Mouse (Mus musculus) lung, postnatal 0 days (tissue): Measurements from ENCODE around the gene Tm4sf19. TPM values are rescaled to one million over a fixed set of nuclear protein-coding genes. Genes with fewer than 3 reads are reported as not detected.

Experiments used
- ATAC-seq: fragments of 200-750 bp; cut with Nextera tagmentation; 2 replicates; pipeline ENCODE4 v1.8.0; 2017; ENCODE audit warnings: moderate library complexity
- DNase-seq: peaks from one replicate; pipeline ENCODE4 v3.0.0-alpha.2; 2016; ENCODE audit warnings: low spot score
- H3K27ac ChIP-seq: fragments of 300-500 bp; sonication (generic); 2 replicates; pipeline ENCODE4 v1.5.1; 2014; ENCODE audit warnings: antibody characterized with exemption, mild to moderate bottlenecking, low read length, mixed read lengths
- H3K27me3 ChIP-seq: fragments of 300-500 bp; sonication (generic); replicated peaks from 2 replicates; pipeline ENCODE4 v1.6.1; 2014; ENCODE audit warnings: low read length, mixed read lengths; ENCODE audit not compliant: insufficient read depth
- H3K36me3 ChIP-seq: fragments of 300-500 bp; sonication (generic); 2 replicates; pipeline ENCODE4 v1.6.1; 2014; ENCODE audit warnings: low read length, mixed read lengths; ENCODE audit not compliant: insufficient read depth
- H3K4me1 ChIP-seq: fragments of 300-500 bp; sonication (generic); 2 replicates; pipeline ENCODE4 v1.6.1; 2014; ENCODE audit warnings: antibody characterized with exemption, low read depth, low read length, mixed read lengths; ENCODE audit not compliant: insufficient read depth
- H3K4me2 ChIP-seq: fragments of 300-500 bp; sonication (generic); replicated peaks from 2 replicates; pipeline ENCODE4 v1.6.1; 2014; ENCODE audit warnings: low read depth, mild to moderate bottlenecking, low read length, moderate library complexity, mixed read lengths
- H3K4me3 ChIP-seq: fragments of 300-500 bp; sonication (generic); 2 replicates; pipeline ENCODE4 v1.5.1; 2014; ENCODE audit warnings: low read depth, low read length
- H3K9ac ChIP-seq: fragments of 300-500 bp; sonication (generic); replicated peaks from 2 replicates; pipeline ENCODE4 v1.6.1; 2014; ENCODE audit warnings: low read depth, mild to moderate bottlenecking
- H3K9me3 ChIP-seq: fragments of 300-500 bp; sonication (generic); 2 replicates; pipeline ENCODE4 v1.6.1; 2016; ENCODE audit warnings: low read length, mixed read lengths
- CTCF ChIP-seq: IDR thresholded peaks from 2 replicates; pipeline ENCODE4 v1.5.1; 2016; ENCODE audit warnings: antibody characterized with exemption, mild to moderate bottlenecking
- EP300 ChIP-seq: IDR thresholded peaks from 2 replicates; pipeline ENCODE4 v1.6.1; 2016; ENCODE audit warnings: antibody characterized with exemption, mild to moderate bottlenecking, control low read depth
- WGBS: fragments of 180-500 bp; shearing (Covaris S2); extraction: QIAGEN DNeasy Blood & Tissue Kit; methylation state at CpG from one replicate; pipeline ENCODE4 v1.1.7; 2014; 5-methylcytosine and 5-hydroxymethylcytosine counted together
- polyA plus RNA-seq: library from polyadenylated mRNA; unstranded; fragments of >200 nt; fragmentation: Nextera tagmentation; extraction: Ambion mirVana; gene quantifications from 2 replicates; pipeline ENCODE4 v1.2.1, GENCODE M21; 2015

The Tm4sf19 gene
- not detected in 2 replicates for polyA plus RNA-seq

DNA sequence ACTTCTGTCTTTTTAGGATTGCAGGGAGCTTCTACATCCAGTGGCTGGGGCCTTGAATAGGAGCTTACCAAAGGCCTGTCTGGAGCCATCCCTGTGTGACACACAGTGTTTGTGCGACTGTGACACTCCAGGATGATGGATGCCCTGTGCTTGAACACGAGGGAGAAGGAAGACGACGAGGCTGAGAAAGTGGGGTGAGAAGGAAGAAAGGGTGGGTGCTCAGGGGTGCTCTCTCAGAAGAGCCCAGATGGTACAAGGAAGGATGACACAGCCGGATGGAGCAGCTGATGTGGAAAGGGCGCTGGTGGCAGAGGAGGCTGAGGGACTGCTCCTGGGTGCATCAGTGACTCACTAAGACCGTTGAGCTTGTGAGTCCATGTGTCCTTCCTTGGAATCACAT is at the start of gene Tm4sf19:
Gene Tm4sf19, plus strand, starts transcription at position 240 of the 400 bp plus-strand sequence.
- H3K4me1 ChIP-seq, result no peaks in the 10 kb centered on the region
- DNase-seq (no peak), ATAC-seq (no peak)
- no peaks in the 10 kb centered on the region for H3K36me3 ChIP-seq
- 65% methylated on average over 7 of the region's 7 CpGs for WGBS
- H3K4me2 ChIP-seq, result no peak within 1 kb of the TSS
- no peak within 1 kb of the TSS for H3K27ac ChIP-seq
- no peak within 1 kb of the TSS for H3K4me3 ChIP-seq
- H3K9me3 ChIP-seq, result no peaks in the 10 kb centered on the region
- no peaks in the 10 kb centered on the region for H3K27me3 ChIP-seq
- no peak within 1 kb of the TSS for H3K9ac ChIP-seq
- TF ChIP-seq EP300 (no peak), CTCF (no peak)

DNA sequence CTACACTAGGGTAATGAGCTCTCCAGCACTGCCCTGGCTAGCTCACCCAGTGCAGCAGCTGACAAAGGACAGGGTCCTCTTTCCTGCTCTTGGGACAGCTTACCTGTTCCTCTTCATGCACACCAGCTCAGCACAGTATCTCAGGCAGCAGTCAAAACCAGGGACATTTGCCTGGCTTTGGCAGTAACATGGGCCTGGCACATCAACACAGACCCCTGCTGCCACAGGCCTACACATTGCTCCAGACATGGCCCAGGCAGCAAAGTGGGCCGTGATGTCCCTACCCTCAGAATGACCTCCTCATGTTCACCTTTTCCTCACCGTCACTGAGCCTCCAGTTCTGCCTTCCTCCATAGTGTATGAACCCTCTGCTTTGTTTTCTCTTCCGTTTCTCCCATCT is 49.5 kb upstream of the Tm4sf19 start:
- 64% methylated on average over 3 of the region's 3 CpGs for WGBS
- TF ChIP-seq CTCF, result no peak
- TF ChIP-seq EP300, result no peak
- H3K36me3 ChIP-seq, result no peaks in the 10 kb centered on the region; the same call in 1 of the 2 replicates
- H3K27ac ChIP-seq, result no peak overlapping the region
- H3K9ac ChIP-seq, result no peak overlapping the region
- no peak for DNase-seq
- no peak for ATAC-seq
- H3K4me1 ChIP-seq, result no peaks in the 10 kb centered on the region
- no peaks in the 10 kb centered on the region for H3K27me3 ChIP-seq
- H3K4me2 ChIP-seq, result no peak overlapping the region
- no peak overlapping the region for H3K4me3 ChIP-seq
- H3K9me3 ChIP-seq, result no peaks in the 10 kb centered on the region

DNA sequence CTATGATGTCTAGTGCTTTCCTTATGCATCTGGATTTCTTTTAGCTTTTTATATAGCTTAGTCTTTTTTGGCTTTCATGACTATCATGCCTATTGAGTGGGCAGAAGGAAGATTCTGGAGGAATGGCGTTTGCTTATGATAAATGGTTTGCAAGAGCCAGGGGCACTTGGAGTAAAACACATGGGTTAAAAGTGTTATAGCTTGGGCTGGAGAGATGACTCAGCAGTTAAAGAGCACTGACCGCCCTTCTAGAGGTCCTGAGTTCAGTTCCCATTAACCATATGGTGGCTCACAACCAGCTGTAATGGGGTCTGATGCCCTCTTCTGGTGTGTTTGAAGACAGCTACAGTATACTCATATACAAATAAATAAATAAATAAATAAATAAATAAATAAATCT is 36.8 kb upstream of the Tm4sf19 start:
- Histone ChIP-seq H3K4me2 (no peak overlapping the region), H3K27me3 (no peaks in the 10 kb centered on the region), H3K9me3 (no peaks in the 10 kb centered on the region), H3K4me1 (no peaks in the 10 kb centered on the region), H3K9ac (no peak overlapping the region), H3K4me3 (no peak overlapping the region), H3K27ac (no peak overlapping the region), H3K36me3 (peaks cover 3% of the 10 kb centered on the region; the same call in 1 of the 2 replicates)
- DNase-seq (no peak), ATAC-seq (no peak)
- TF ChIP-seq CTCF (no peak), EP300 (no peak)
- whole genome bisulfite sequencing, result 70% methylated on average over 2 of the region's 2 CpGs

DNA sequence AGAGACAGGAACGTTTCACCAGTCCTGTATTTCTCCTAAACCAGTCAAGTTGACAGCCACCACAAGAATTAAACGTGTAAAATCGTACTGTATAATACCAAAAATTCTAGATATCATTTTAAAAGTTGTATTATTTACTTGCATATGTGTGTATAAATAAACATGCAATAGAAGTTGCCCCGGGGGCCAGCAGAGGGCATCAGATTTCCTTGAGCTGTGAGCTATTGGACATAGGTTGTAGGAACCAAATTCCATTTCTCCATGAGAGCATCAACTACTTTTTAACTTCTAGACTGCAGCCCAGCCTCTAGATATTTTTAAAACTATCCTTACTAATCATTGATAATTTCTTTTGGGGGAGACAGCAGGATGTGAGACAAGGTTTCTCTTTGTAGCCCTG is 29.0 kb upstream of the Tm4sf19 start:
- Histone ChIP-seq H3K27me3 (no peaks in the 10 kb centered on the region), H3K4me2 (no peak overlapping the region), H3K4me1 (no peaks in the 10 kb centered on the region), H3K4me3 (no peak overlapping the region), H3K36me3 (peaks cover 22% of the 10 kb centered on the region), H3K27ac (no peak overlapping the region), H3K9me3 (no peaks in the 10 kb centered on the region), H3K9ac (no peak overlapping the region)
- ATAC-seq, result no peak
- peak; percentile 16 for DNase-seq
- TF ChIP-seq CTCF, result peak; percentile 53
- no peak for TF ChIP-seq EP300
- 85% methylated on average over 4 of the region's 4 CpGs for WGBS

DNA sequence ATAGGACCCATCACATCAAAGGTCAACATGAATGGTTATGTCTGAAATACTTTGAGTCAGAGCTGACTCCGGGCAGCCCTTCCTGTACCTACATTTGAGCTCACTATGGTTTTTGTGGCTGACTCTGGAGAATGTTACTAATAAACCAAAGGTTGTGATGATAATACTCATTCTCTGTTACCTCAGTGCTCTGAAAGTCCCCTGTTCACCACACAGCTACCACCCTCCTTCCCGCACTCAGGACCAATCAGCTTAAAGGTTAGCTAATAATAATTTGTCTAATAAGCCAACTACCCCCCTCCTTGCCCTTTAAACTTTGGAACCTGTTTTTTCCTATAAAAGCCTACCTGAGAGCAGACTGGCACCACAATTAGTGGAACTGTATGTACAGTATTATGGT is 20.7 kb upstream of the Tm4sf19 start:
- H3K36me3 ChIP-seq, result peaks cover 41% of the 10 kb centered on the region
- H3K4me1 ChIP-seq, result no peaks in the 10 kb centered on the region

DNA sequence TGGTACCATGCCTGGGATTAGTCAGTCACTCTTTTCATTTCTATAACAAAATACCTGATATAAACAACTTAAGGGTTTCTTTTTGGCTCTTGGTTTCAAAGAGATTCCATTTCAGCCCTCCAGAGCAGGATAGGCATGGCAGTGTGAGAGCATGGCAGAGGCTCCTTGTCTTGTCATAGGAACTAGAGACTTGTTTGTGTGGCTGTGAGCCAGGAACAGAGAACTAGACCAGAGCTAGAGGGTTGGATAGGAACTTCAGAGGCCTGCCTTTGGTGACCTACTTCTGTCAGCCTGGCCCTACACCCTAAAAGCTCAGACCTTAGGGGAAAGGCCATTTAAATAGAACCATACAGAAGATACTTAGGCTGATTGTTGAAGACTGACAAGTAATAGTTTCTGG is 17.4 kb upstream of the Tm4sf19 start:
- no peak overlapping the region for H3K9ac ChIP-seq
- ATAC-seq, result no peak
- peaks cover 26% of the 10 kb centered on the region for H3K36me3 ChIP-seq

More for the DNA sequence above, 20.7 kb upstream of the Tm4sf19 start:
- no peak for TF ChIP-seq CTCF
- Histone ChIP-seq H3K27ac (no peak overlapping the region), H3K27me3 (no peaks in the 10 kb centered on the region), H3K9ac (no peak overlapping the region), H3K9me3 (no peaks in the 10 kb centered on the region), H3K4me3 (no peak overlapping the region), H3K4me2 (no peak overlapping the region)
- DNase-seq, result no peak
- WGBS, result 95% methylated on average over 2 of the region's 2 CpGs
- ATAC-seq, result no peak

DNA sequence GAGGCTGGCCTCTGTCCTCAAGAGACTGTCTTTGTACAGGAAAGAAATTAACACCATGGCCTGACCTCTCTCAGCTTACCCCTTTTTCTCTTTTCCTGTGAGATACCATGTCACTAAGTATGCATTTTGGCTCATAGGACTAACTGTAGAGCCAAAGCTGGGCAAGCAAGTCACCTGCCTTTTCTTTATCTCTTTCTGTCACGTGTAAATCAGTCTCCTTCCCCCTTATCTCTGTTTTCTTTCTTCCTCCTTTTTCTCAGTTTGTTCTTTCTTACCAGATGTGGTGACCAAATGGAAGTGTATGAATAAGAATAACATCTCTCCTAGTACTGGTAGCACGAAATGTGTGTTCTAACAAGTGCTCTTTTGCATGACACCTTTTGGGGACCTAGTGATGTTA is 15.4 kb upstream of the Tm4sf19 start:
- H3K27ac ChIP-seq, result no peak overlapping the region
- no peaks in the 10 kb centered on the region for H3K27me3 ChIP-seq
- no peak overlapping the region for H3K9ac ChIP-seq
- no peak for ATAC-seq
- H3K36me3 ChIP-seq, result peaks cover 24% of the 10 kb centered on the region; the same call in 1 of the 2 replicates
- no peak overlapping the region for H3K4me3 ChIP-seq
- no peaks in the 10 kb centered on the region for H3K4me1 ChIP-seq
- no peaks in the 10 kb centered on the region for H3K9me3 ChIP-seq
- DNase-seq, result no peak
- TF ChIP-seq CTCF (no peak), EP300 (no peak)
- 81% methylated on average over 2 of the region's 2 CpGs for WGBS
- no peak overlapping the region for H3K4me2 ChIP-seq

More for the DNA sequence above, 17.4 kb upstream of the Tm4sf19 start:
- no peaks in the 10 kb centered on the region for H3K27me3 ChIP-seq
- no peak for DNase-seq
- no peak overlapping the region for H3K4me2 ChIP-seq
- no peak overlapping the region for H3K27ac ChIP-seq
- no peak overlapping the region for H3K4me3 ChIP-seq
- H3K9me3 ChIP-seq, result no peaks in the 10 kb centered on the region
- no peaks in the 10 kb centered on the region for H3K4me1 ChIP-seq
- TF ChIP-seq CTCF (no peak), EP300 (no peak)
